Mouse (Mus musculus) hindbrain, postnatal 0 days (tissue): ENCODE results near the gene Olfr295. TPM values are rescaled to one million over a fixed set of nuclear protein-coding genes. Genes with fewer than 3 reads are reported as not detected.

Source experiments
- ATAC-seq: fragments of 200-750 bp; cut with Nextera tagmentation; 2 replicates; pipeline ENCODE4 v1.8.0; 2017; ENCODE audit warnings: mild to moderate bottlenecking, moderate TSS enrichment, moderate library complexity
- DNase-seq: peaks from one replicate; pipeline ENCODE4 v3.0.0-alpha.2; 2015; ENCODE audit warnings: low spot score
- H3K27ac ChIP-seq: fragments of 300-500 bp; sonication (generic); 2 replicates; pipeline ENCODE4 v1.5.1; 2014; ENCODE audit warnings: mild to moderate bottlenecking
- H3K27me3 ChIP-seq: fragments of 300-500 bp; sonication (generic); 2 replicates; pipeline ENCODE4 v1.6.1; 2014; ENCODE audit warnings: low read length, mixed read lengths; ENCODE audit not compliant: insufficient read depth
- H3K36me3 ChIP-seq: fragments of 300-500 bp; sonication (generic); 2 replicates; pipeline ENCODE4 v1.6.1; 2014; ENCODE audit warnings: low read length, mixed read lengths; ENCODE audit not compliant: insufficient read depth
- H3K4me1 ChIP-seq: fragments of 300-500 bp; sonication (generic); 2 replicates; pipeline ENCODE4 v1.6.1; 2014; ENCODE audit warnings: antibody characterized with exemption, low read length, mixed read lengths; ENCODE audit not compliant: insufficient read depth
- H3K4me2 ChIP-seq: fragments of 300-500 bp; sonication (generic); 2 replicates; pipeline ENCODE4 v1.6.1; 2014; ENCODE audit warnings: low read depth, mild to moderate bottlenecking, low read length, moderate library complexity, mixed read lengths
- H3K4me3 ChIP-seq: fragments of 300-500 bp; sonication (generic); 2 replicates; pipeline ENCODE4 v1.5.1; 2014; ENCODE audit warnings: low read length
- H3K9ac ChIP-seq: fragments of 300-500 bp; sonication (generic); replicated peaks from 2 replicates; pipeline ENCODE4 v1.6.1; 2014; ENCODE audit warnings: mild to moderate bottlenecking, low read length, moderate library complexity, mixed read lengths
- H3K9me3 ChIP-seq: fragments of 300-500 bp; sonication (generic); 2 replicates; pipeline ENCODE4 v1.6.1; 2016; ENCODE audit warnings: low read length, mixed read lengths
- CTCF ChIP-seq: IDR thresholded peaks from 2 replicates; pipeline ENCODE4 v1.5.1; 2016; ENCODE audit warnings: antibody characterized with exemption, control low read depth, low read depth
- WGBS: fragments of 180-500 bp; shearing (Covaris S2); extraction: QIAGEN DNeasy Blood & Tissue Kit; methylation state at CpG from one replicate; pipeline ENCODE4 v1.1.7; 2014; 5-methylcytosine and 5-hydroxymethylcytosine counted together
- polyA plus RNA-seq: library from polyadenylated mRNA; unstranded; fragments of >200 nt; fragmentation: Nextera tagmentation; extraction: Ambion mirVana; gene quantifications from 2 replicates; pipeline ENCODE4 v1.2.1, GENCODE M21; 2015
- total RNA-seq: library from RNA; depleted of rRNA; stranded (reverse); fragments of >200 nt; gene quantifications from 2 replicates; pipeline ENCODE4 v1.2.3, GENCODE M21; 2014; rRNA removed

Olfr295 gene
- not detected in 2 replicates for total RNA-seq
- polyA plus RNA-seq = not detected in 2 replicates

- Histone ChIP-seq H3K4me1 (no peaks in the 10 kb centered on the region), H3K9me3 (no peaks in the 10 kb centered on the region), H3K27me3 (no peaks in the 10 kb centered on the region), H3K27ac (no peak within 1 kb of the TSS), H3K9ac (no peak within 1 kb of the TSS), H3K4me3 (no peak within 1 kb of the TSS), H3K36me3 (no peaks in the 10 kb centered on the region), H3K4me2 (no peak within 1 kb of the TSS)
- TF ChIP-seq CTCF = no peak
- DNase-seq (no peak), ATAC-seq (no peak)
- WGBS = 81% methylated on average over 2 of the region's 2 CpGs
These were observed at the start of gene Olfr295 for GRCm38 (mm10) chr7:86583562-86583961. Gene Olfr295, plus strand, starts transcription at chr7:86583862.

GRCm38 (mm10) chr7:86616543-86616942 is 32.9 kb downstream of the Olfr295 start, which contains the start of gene Olfr294:
Gene Olfr294, minus strand, starts transcription at chr7:86616643.
- Histone ChIP-seq H3K4me1 (no peaks in the 10 kb centered on the region), H3K4me3 (no peak within 1 kb of the TSS), H3K27me3 (no peaks in the 10 kb centered on the region), H3K9me3 (no peaks in the 10 kb centered on the region), H3K9ac (no peak within 1 kb of the TSS), H3K36me3 (no peaks in the 10 kb centered on the region), H3K27ac (no peak within 1 kb of the TSS), H3K4me2 (no peak within 1 kb of the TSS)
- 63% methylated on average over 2 of the region's 2 CpGs for WGBS
- DNase-seq (no peak), ATAC-seq (no peak)
- TF ChIP-seq CTCF = no peak

Other genes starting within 250 kb of the Olfr295 start
- gene Olfr307, start 246.3 kb upstream of the Olfr295 start, total RNA-seq = not detected in 2 replicates
- gene Olfr307, start 246.3 kb upstream of the Olfr295 start, polyA plus RNA-seq = not detected in 2 replicates
- not detected in 2 replicates for gene Olfr305, start 216.9 kb upstream of the Olfr295 start, total RNA-seq
- not detected in 2 replicates for gene Olfr305, start 216.9 kb upstream of the Olfr295 start, polyA plus RNA-seq
- gene Olfr304, start 197.2 kb upstream of the Olfr295 start, total RNA-seq = not detected in 2 replicates
- gene Olfr304, start 197.2 kb upstream of the Olfr295 start, polyA plus RNA-seq = not detected in 2 replicates
- gene Olfr303, start 186.1 kb upstream of the Olfr295 start, total RNA-seq = not detected in 2 replicates
- not detected in 2 replicates for gene Olfr303, start 186.1 kb upstream of the Olfr295 start, polyA plus RNA-seq
- not detected in 2 replicates for gene Olfr301, start 180.0 kb upstream of the Olfr295 start, total RNA-seq
- not detected in 2 replicates for gene Olfr301, start 180.0 kb upstream of the Olfr295 start, polyA plus RNA-seq
- not detected in 2 replicates for gene Olfr299, start 123.9 kb upstream of the Olfr295 start, total RNA-seq
- not detected in 2 replicates for gene Olfr299, start 123.9 kb upstream of the Olfr295 start, polyA plus RNA-seq
- not detected in 2 replicates for gene Olfr298, start 91.4 kb upstream of the Olfr295 start, total RNA-seq
- gene Olfr298, start 91.4 kb upstream of the Olfr295 start, polyA plus RNA-seq = not detected in 2 replicates
- gene Olfr297, start 63.9 kb upstream of the Olfr295 start, total RNA-seq = not detected in 2 replicates
- not detected in 2 replicates for gene Olfr297, start 63.9 kb upstream of the Olfr295 start, polyA plus RNA-seq
- not detected in 2 replicates for gene Olfr294, start 32.8 kb downstream of the Olfr295 start, total RNA-seq
- gene Olfr294, start 32.8 kb downstream of the Olfr295 start, polyA plus RNA-seq = not detected in 2 replicates
- not detected in 2 replicates for gene Olfr293, start 65.2 kb downstream of the Olfr295 start, total RNA-seq
- gene Olfr293, start 65.2 kb downstream of the Olfr295 start, polyA plus RNA-seq = not detected in 2 replicates
- not detected in 2 replicates for gene Olfr292, start 104.5 kb downstream of the Olfr295 start, total RNA-seq
- gene Olfr292, start 104.5 kb downstream of the Olfr295 start, polyA plus RNA-seq = not detected in 2 replicates
- 2.9 and 4.7 TPM in 2 replicates for gene Folh1, start 192.1 kb downstream of the Olfr295 start, total RNA-seq
- gene Folh1, start 192.1 kb downstream of the Olfr295 start, polyA plus RNA-seq = 4.8 and 5.7 TPM in 2 replicates
- not detected in 2 replicates for gene Vmn2r77, start 211.2 kb downstream of the Olfr295 start, total RNA-seq
- not detected in 2 replicates for gene Vmn2r77, start 211.2 kb downstream of the Olfr295 start, polyA plus RNA-seq